Mouse (Mus musculus): ENCODE measurements around the gene Zbtb12. TPM values are rescaled to one million over a fixed set of nuclear protein-coding genes. Genes with fewer than 3 reads are reported as not detected.

Gene Zbtb12
- polyA plus RNA-seq, 1 experiment from 2014 or later, result 3.2 TPM

- Histone ChIP-seq H3K4me2 (replicated peaks; ENCODE audit: low read depth, low read length) (no peak overlapping the region), H3K4me3 (ENCODE audit: low read depth, low read length) (no peak overlapping the region), H3K9me3 (ENCODE audit: control insufficient read depth, low read length) (no peaks in the 10 kb centered on the region), H3K9ac (ENCODE audit: low read depth, low read length) (no peak overlapping the region), H3K27ac (ENCODE audit: low read depth, low read length) (no peak overlapping the region), H3K36me3 (ENCODE audit: control insufficient read depth, insufficient read depth, low read length) (no peaks in the 10 kb centered on the region), H3K27me3 (ENCODE audit: control insufficient read depth, insufficient read depth, low read length) (0 out of 2 replicates have a peak, but pooled peaks cover 2% of the 10 kb centered on the region), H3K4me1 (replicated peaks; ENCODE audit: control insufficient read depth, insufficient read depth, low read length) (no peaks in the 10 kb centered on the region)
- WGBS, result 88% methylated on average over 6 of the region's 6 CpGs
- ATAC-seq (ENCODE audit: low FRiP score) (no peak), DNase-seq (ENCODE audit: low spot score) (no peak)
Measured at GRCm38 (mm10) chr17:34884704-34885103, 5.4 kb downstream of the Zbtb12 start.

- Histone ChIP-seq H3K27me3 (ENCODE audit: control insufficient read depth, insufficient read depth, low read length) (0 out of 2 replicates have a peak, but pooled peaks cover 2% of the 10 kb centered on the region), H3K36me3 (ENCODE audit: control insufficient read depth, insufficient read depth, low read length) (no peaks in the 10 kb centered on the region)
Measured at GRCm38 (mm10) chr17:34885615-34886014, 6.3 kb downstream of the Zbtb12 start.

GRCm38 (mm10) chr17:34887942-34888341 is 8.7 kb downstream of the Zbtb12 start:
- Histone ChIP-seq H3K9ac (ENCODE audit: low read depth, low read length) (no peak overlapping the region), H3K27ac (ENCODE audit: low read depth, low read length) (no peak overlapping the region), H3K4me2 (replicated peaks; ENCODE audit: low read depth, low read length) (no peak overlapping the region), H3K36me3 (ENCODE audit: control insufficient read depth, insufficient read depth, low read length) (no peaks in the 10 kb centered on the region), H3K9me3 (ENCODE audit: control insufficient read depth, low read length) (no peaks in the 10 kb centered on the region), H3K27me3 (ENCODE audit: control insufficient read depth, insufficient read depth, low read length) (no peaks in the 10 kb centered on the region), H3K4me1 (replicated peaks; ENCODE audit: control insufficient read depth, insufficient read depth, low read length) (no peaks in the 10 kb centered on the region), H3K4me3 (ENCODE audit: low read depth, low read length) (no peak overlapping the region)
- WGBS, result 88% methylated on average over 5 of the region's 5 CpGs
- ATAC-seq (ENCODE audit: low FRiP score) (no peak), DNase-seq (ENCODE audit: low spot score) (no peak)

More at GRCm38 (mm10) chr17:34885615-34886014, 6.3 kb downstream of the Zbtb12 start:
- Histone ChIP-seq H3K9ac (ENCODE audit: low read depth, low read length) (no peak overlapping the region), H3K4me2 (replicated peaks; ENCODE audit: low read depth, low read length) (no peak overlapping the region), H3K27ac (ENCODE audit: low read depth, low read length) (no peak overlapping the region), H3K9me3 (ENCODE audit: control insufficient read depth, low read length) (no peaks in the 10 kb centered on the region), H3K4me1 (replicated peaks; ENCODE audit: control insufficient read depth, insufficient read depth, low read length) (no peaks in the 10 kb centered on the region), H3K4me3 (ENCODE audit: low read depth, low read length) (no peak overlapping the region)
- ATAC-seq (ENCODE audit: low FRiP score), result no peak
- DNase-seq (ENCODE audit: low spot score), result no peak
- WGBS, result 79% methylated on average over 3 of the region's 3 CpGs

GRCm38 (mm10) chr17:34890074-34890743 is 10.9 kb downstream of the Zbtb12 start:
- Histone ChIP-seq H3K4me3 (ENCODE audit: low read depth, low read length) (no peak overlapping the region), H3K27ac (ENCODE audit: low read depth, low read length) (no peak overlapping the region), H3K36me3 (ENCODE audit: control insufficient read depth, insufficient read depth, low read length) (no peaks in the 10 kb centered on the region), H3K4me2 (replicated peaks; ENCODE audit: low read depth, low read length) (no peak overlapping the region), H3K9ac (ENCODE audit: low read depth, low read length) (no peak overlapping the region), H3K9me3 (ENCODE audit: control insufficient read depth, low read length) (no peaks in the 10 kb centered on the region), H3K4me1 (replicated peaks; ENCODE audit: control insufficient read depth, insufficient read depth, low read length) (no peaks in the 10 kb centered on the region; the same call in 1 of the 2 replicates), H3K27me3 (ENCODE audit: control insufficient read depth, insufficient read depth, low read length) (no peaks in the 10 kb centered on the region)
- DNase-seq (ENCODE audit: low spot score) (no peak), ATAC-seq (ENCODE audit: low FRiP score) (no peak)
- 88% methylated on average over 12 of the region's 12 CpGs for WGBS

GRCm38 (mm10) chr17:34891377-34891776 is 12.1 kb downstream of the Zbtb12 start:
- H3K27me3 ChIP-seq (ENCODE audit: control insufficient read depth, insufficient read depth, low read length), result no peaks in the 10 kb centered on the region
- H3K4me3 ChIP-seq (ENCODE audit: low read depth, low read length), result no peak overlapping the region
- no peak for DNase-seq (ENCODE audit: low spot score)
- WGBS, result 100% methylated on average over 2 of the region's 2 CpGs
- peaks cover 7% of the 10 kb centered on the region for H3K4me1 ChIP-seq (replicated peaks; ENCODE audit: control insufficient read depth, insufficient read depth, low read length)
- no peak overlapping the region for H3K27ac ChIP-seq (ENCODE audit: low read depth, low read length)
- ATAC-seq (ENCODE audit: low FRiP score), result no peak
- no peak overlapping the region for H3K4me2 ChIP-seq (replicated peaks; ENCODE audit: low read depth, low read length)
- H3K36me3 ChIP-seq (ENCODE audit: control insufficient read depth, insufficient read depth, low read length), result peaks cover 5% of the 10 kb centered on the region
- H3K9ac ChIP-seq (ENCODE audit: low read depth, low read length), result no peak overlapping the region
- H3K9me3 ChIP-seq (ENCODE audit: control insufficient read depth, low read length), result no peaks in the 10 kb centered on the region

GRCm38 (mm10) chr17:34893072-34893824 is 14.0 kb downstream of the Zbtb12 start:
- Histone ChIP-seq H3K9ac (ENCODE audit: low read depth, low read length) (peak overlapping the region; percentile 63), H3K4me3 (ENCODE audit: low read depth, low read length) (peak overlapping the region; percentile 71; the same call in 1 of the 2 replicates), H3K27me3 (ENCODE audit: control insufficient read depth, insufficient read depth, low read length) (no peaks in the 10 kb centered on the region), H3K27ac (ENCODE audit: low read depth, low read length) (peak overlapping the region; percentile 87), H3K4me2 (replicated peaks; ENCODE audit: low read depth, low read length) (no peak overlapping the region; the same call in 1 of the 2 replicates), H3K4me1 (replicated peaks; ENCODE audit: control insufficient read depth, insufficient read depth, low read length) (peaks cover 10% of the 10 kb centered on the region), H3K9me3 (ENCODE audit: control insufficient read depth, low read length) (no peaks in the 10 kb centered on the region), H3K36me3 (ENCODE audit: control insufficient read depth, insufficient read depth, low read length) (peaks cover 6% of the 10 kb centered on the region)
- no peak for DNase-seq (ENCODE audit: low spot score)
- WGBS, result 77% methylated on average over 12 of the region's 12 CpGs
- no peak for ATAC-seq (ENCODE audit: low FRiP score)

GRCm38 (mm10) chr17:34894074-34894597 is 14.9 kb downstream of the Zbtb12 start:
- Histone ChIP-seq H3K4me3 (ENCODE audit: low read depth, low read length) (peak overlapping the region; percentile 71), H3K4me2 (replicated peaks; ENCODE audit: low read depth, low read length) (peak overlapping the region; percentile 91), H3K4me1 (replicated peaks; ENCODE audit: control insufficient read depth, insufficient read depth, low read length) (peaks cover 10% of the 10 kb centered on the region), H3K27ac (ENCODE audit: low read depth, low read length) (peak overlapping the region; percentile 87), H3K36me3 (ENCODE audit: control insufficient read depth, insufficient read depth, low read length) (peaks cover 6% of the 10 kb centered on the region), H3K27me3 (ENCODE audit: control insufficient read depth, insufficient read depth, low read length) (no peaks in the 10 kb centered on the region), H3K9ac (ENCODE audit: low read depth, low read length) (peak overlapping the region; percentile 84), H3K9me3 (ENCODE audit: control insufficient read depth, low read length) (no peaks in the 10 kb centered on the region)
- peak; percentile 98 for DNase-seq (ENCODE audit: low spot score)
- 0% methylated on average over 18 of the region's 51 CpGs for WGBS
- peak; percentile 90 for ATAC-seq (ENCODE audit: low FRiP score)

GRCm38 (mm10) chr17:34894801-34895530 is 15.7 kb downstream of the Zbtb12 start:
- WGBS, result 9% methylated on average over 43 of the region's 51 CpGs
- peaks cover 10% of the 10 kb centered on the region for H3K4me1 ChIP-seq (replicated peaks; ENCODE audit: control insufficient read depth, insufficient read depth, low read length)
- H3K9ac ChIP-seq (ENCODE audit: low read depth, low read length), result peak overlapping the region; percentile 84
- ATAC-seq (ENCODE audit: low FRiP score) (peak; percentile 21), DNase-seq (ENCODE audit: low spot score) (peak; percentile 53)
- peak overlapping the region; percentile 91 for H3K4me2 ChIP-seq (replicated peaks; ENCODE audit: low read depth, low read length)
- peaks cover 6% of the 10 kb centered on the region for H3K36me3 ChIP-seq (ENCODE audit: control insufficient read depth, insufficient read depth, low read length)
- H3K27ac ChIP-seq (ENCODE audit: low read depth, low read length), result peak overlapping the region; percentile 87
- H3K9me3 ChIP-seq (ENCODE audit: control insufficient read depth, low read length), result no peaks in the 10 kb centered on the region
- no peaks in the 10 kb centered on the region for H3K27me3 ChIP-seq (ENCODE audit: control insufficient read depth, insufficient read depth, low read length)
- peak overlapping the region; percentile 71 for H3K4me3 ChIP-seq (ENCODE audit: low read depth, low read length)
